Mouse (Mus musculus): ENCODE data around the gene Nat10.

Gene Nat10

DNA sequence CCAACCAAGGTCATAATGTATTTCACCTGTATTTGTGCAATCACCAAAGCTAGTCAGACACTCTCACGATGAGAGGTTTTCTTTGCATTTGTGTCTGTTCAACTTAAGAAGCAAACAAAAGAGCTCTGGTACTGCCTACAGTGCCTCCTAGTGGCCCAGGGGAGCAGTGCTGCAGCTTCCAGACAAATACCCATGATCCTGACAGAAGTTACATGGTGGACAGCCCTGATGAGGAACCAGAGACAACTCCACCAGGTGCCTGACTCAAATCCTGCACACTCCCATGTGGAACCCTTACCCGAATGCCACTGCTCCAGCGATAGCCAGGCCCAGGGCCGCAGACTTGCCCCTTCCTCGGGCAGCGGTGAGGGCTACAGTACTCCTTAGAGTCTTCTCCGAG is 17.1 kb downstream of the Nat10 start:
- DNase-seq = peak; percentile 82

DNA sequence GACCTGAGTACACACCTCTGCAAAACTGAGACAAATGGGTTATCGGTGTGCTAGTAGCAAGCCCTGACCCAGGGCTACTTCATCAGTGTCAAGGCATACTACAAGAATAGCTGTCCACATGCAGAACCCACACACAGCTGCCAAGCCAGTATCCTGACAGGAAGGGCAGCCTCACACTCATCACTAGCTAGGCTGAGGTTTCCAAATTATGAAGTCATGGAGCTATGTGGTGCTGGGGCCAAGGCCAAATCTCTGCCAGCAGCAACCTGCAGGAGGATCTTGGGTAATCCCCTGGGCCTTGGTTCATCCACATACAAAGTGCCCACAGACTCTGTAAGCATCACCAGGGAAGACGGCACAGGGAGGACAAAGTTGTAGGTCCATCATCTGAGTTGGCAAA is 17.5 kb downstream of the Nat10 start:
- no peak for DNase-seq

DNA sequence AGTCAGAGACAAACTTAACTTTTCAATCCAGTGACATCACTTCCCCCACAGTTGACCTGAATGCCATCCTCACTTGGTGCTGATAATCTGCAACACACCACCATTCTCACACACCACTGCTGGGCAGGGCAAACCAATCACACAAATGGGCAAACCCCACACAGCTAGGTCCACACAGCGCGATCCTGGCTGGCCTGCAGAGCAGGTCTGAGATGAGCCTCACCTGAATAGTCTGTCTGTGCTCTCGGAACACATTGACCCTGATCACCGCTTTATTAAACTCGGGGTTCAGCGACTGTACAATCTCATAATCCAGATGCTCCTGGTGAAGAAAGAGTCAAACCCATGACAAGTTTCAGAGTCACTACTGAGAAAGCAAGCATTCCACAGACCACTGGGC is 18.2 kb downstream of the Nat10 start:
- no peak for DNase-seq

DNA sequence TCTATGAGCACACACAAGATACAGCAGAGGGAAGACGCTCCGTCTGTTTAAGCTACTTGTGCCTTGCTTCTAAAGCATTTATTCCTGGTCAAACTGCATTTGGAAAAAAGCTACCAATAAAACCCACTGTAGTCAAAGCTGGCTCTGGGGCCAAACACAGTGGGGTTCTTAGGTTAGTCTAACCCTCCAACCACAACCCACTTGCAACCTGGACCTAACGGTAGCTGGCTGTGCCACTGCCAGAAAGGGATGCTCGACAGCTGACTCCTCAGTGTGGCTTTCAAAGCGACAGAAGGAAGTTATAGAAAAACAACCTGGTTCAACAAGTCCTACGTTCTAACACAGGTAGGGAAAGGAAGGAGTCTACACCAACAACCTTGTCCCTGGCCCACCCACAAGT is 29.6 kb downstream of the Nat10 start:
- DNase-seq = no peak

DNA sequence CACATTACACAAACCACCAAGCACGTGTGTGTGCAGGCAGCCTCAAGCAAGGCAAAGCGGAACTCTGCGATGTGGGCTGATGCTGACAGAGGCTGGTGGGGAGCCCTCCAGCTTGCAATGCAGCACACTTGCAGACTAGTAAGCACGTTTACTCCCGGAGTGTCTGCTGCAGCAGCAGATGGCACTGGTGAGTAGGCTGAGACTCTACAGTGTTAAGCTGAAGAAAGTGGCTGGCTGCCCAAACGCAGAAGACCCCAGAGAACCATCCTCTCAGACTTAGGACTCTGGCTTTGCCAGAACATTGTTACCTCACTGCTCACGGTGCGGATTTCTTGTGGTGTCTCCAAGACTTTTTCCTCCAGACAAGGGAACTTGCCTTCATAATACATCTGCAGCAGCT is 30.1 kb downstream of the Nat10 start:
- no peak for DNase-seq

DNA sequence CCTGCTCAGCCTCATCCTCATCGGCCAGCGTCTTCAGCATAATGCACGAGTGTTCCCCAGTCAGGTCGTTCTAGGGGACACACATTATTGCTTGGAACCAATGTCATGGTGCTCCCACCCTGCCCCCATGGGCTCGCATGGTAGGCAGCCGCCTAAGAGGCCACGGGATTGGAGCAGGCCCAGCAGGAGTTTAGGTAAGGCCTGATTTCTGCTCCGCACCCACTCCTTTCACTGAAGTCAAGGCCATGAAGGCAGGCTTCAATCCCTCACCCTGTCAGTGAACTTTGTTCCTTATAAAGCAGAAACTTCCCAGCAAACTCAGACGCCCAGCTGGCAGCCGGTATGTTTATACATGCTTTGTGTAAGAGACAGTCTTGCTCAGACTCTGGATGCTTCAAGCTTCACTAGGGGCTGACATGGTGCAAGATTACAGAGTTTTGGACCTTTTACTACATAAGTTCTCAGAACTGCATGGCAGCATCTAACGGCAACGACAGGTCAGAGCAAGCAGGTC is 33.0 kb downstream of the Nat10 start:
- DNase-seq = peak; percentile 20

DNA sequence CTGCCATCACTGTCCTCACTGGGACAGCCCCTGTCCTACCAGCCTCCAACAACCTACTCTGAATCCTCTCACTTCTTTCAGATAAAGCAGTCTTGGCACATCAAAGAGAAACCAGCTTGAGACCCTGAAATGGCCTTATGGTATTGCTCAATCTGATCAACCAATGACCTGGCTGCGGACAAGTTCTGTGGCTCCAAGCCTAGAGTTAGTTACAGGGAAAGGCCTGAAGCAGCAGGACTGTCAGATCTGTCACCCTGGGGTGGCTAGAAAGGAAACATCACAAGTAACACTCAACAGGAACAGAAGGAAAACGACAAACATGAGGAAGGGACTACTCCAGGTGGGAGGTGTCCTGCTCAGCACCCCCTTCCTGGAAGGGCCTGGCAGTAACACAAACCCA is 36.5 kb downstream of the Nat10 start:
- peak; percentile 37 for DNase-seq

DNA sequence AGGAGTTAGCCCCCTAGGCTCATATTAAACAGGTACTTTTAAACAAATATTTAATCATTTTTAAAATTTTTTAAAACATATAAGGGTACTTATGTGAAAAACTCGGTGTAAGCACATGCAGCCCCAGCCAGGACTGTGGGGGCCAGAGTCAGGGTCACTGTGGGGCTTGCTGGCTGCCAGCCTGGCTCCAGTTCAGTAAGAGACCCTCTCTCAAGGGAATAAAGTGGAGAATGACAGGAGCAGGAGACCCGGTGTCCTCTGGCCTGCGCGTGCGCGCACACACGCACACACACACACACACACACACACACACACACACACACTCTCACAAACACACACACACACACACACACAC is 41.8 kb downstream of the Nat10 start:
- DNase-seq = no peak

DNA sequence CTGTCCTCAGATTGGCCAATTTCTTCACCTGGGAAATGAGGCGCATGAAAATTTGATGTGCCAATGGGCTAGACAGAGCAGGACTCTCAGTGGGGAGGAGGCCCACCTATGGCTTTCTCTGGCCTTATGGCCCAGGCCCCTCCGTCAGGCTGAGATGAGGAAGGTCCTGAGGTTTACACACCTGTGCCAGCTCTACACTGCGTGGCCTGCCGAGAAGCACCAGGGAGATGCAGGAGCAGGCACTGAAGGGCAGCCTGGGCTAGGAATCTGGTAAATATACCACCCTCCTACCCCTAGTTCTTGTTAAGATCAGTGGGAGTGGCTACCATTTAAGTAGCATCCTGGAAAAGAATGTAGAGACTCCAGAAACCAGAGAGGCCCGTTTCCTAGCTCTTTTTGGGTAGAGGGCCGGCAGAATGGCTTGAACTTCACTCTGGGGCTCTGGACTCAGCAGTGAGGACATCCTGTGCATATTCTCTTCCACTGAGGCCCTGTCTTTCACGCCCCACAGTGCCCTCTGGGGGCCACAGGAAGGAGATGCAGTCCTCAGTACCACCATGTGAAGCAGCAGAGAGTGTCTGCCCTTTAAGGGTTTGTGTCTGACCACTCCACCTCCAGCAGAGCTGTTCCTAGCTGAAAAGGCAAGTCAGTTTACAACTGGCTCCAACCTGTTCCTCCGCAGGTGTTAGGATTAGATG is 42.3 kb downstream of the Nat10 start:
- DNase-seq = peak; percentile 77

DNA sequence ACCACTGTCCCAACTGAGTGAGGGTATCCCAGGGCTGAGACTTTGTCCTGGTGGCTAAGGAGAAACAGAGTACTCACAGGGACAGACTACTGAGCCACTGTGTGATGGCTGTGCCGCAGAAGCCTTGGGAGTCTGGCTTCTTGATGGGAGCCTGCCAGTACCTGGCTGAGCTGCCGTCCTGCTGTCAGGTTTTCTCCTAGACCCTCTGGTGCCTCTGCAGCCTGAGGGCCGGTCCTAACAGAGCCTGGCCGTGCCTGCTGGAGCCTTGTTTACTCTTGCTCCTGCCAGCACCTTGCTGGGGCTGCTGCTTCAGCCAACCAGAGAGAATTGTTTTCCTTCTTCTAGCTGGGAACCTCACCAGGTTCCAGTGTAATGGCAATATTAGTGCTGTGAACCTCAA is 46.7 kb downstream of the Nat10 start:
- DNase-seq = no peak

DNA sequence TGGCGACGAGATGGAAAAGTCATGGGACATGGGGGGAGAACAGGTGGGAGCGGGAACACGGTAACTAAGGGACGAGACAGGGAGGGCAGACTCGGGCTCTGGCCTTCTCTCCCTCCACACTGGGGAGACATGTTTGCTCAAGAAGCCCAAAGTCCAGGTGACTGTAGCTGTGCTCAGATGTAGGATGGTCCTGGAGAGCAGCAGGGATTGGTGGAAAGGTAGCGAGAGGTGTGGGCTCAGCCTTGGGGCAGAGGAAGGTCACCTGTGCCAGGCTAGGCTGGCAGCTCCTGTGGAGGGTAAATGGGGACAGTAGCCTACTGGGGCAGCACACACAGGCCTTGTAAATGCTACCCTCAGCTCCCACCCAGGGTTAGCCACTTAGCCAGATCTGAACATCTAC is 47.2 kb downstream of the Nat10 start:
- no peak for DNase-seq

DNA sequence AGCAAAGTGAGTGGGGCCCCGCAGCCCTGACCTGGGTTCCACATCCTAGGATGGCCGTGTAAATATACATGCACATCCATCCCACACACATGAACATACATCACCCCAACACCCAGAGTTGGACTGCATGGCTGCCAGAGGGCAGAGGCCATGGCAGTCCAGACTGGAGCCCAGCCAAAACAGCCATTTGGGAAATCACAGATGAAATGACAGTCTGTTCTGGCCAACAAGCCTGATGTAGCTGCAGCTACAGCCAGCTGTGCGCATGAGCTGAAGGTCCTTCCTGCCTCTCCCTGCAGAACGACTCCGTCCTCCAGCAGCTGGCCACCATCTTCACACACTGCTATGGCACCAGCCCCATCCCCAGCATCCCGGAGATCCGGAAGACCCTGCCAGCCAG is 50.2 kb downstream of the Nat10 start:
- peak; percentile 52 for DNase-seq

DNA sequence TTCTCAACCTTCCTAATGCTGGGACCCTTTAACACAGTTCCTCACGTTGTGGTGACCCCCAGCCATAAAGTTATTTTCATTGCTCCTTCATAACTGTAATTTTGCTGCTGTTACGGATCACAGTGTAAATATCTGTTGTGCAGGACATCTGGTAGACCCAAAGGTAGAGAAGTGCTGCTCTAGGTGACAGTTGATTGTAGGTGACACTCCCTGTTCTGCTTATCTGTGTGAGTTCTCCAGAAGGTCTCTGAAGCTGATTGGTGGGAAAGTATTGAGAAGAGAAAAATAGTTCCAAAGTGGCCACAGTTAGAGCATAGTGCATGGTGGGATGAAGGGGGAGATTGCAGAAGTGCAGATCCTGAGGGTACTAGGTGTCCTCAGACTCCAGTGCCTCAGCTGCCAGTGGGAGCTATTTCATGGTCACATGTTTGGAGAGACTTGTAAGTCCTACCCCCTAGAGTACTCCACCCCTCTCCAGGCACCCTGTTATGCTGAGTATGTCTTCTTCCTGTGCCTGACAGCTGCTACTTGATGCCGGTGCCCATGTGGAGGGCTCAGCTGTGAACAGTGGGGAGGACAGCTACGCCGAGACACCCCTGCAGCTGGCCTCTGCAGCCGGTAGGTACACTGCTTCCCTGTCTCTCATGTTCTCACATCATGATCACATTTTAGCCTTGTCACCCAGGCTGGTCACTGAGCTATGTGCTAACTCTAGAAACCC is 53.9 kb downstream of the Nat10 start:
- no peak for DNase-seq

DNA sequence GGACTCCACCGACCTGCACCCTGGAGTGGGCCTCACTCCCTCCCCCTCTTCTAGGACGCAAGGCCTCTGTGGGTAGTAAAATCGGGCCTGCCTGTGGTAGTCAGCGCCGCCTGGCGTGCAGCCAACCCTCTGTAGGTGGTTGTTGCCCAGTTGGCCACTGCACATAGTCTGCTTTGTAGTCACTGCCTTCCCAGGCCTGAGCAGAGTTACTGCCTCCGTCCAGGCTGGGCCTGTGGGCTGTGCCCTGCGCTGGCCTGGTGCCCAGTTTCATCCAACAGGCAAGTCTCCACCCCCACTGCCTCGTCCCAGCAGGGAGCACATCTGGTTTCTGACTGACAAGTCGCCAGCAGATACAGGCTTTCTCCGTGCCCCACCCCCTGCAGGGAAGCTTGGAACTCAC is 54.8 kb downstream of the Nat10 start:
- peak; percentile 46 for DNase-seq

DNA sequence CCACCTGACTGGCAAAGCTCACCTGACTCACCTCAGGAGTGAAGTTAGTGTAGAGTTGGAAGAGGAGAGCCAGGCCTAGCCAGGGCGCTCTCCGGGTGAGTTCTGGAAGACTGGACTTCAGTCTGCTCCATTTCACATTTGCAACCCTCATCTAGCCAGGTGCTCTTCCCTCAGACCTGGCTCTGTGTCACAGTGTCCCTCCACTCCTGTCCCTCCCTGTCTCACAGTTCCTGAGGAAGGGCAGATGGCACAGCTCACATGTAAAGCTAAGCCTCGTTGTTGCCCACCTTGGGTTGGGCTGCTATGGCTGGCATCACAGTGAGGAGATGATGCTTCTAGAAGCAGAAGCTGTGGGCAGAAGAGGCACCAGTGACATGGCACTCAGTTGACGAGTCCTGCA is 55.2 kb downstream of the Nat10 start:
- no peak for DNase-seq

DNA sequence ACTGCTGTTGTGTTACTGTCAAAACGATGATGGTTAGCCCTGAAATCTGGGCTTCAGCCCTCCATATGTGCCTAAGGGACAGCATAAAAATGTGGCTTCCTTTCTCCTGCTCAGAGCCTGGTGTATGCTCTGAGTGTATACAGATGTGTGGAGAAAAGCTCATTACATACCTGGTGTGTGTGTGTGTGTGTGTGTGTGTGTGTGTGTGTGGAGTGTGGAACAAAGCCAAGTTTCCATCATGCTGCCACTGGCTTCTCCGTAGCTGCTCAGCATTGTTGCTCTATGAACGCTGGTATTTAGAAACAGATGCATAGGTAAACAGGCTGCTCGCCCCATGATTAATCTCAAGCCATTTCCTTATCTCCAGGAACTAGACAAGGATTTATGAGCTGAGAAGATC is 57.2 kb downstream of the Nat10 start:
- DNase-seq = no peak

DNA sequence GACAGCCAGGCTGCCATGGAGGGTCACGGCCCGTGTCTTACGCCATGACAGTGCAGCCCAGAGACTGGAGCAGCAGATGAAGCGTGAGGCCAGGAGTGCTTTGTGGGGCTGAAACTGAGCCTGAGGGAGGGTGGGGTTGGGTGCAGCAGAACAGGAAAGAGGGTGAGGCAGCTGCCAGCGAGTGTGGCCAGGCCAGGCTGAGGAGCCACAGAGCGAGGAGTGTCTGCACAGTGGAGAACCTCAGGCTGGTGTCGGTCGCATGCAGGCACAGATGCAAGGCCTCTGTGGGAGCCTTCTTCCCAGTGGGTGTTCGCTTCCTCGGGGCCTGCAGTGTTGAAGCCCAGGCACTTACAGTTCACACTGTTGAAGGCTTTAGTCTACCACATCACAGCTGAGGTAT is 57.7 kb downstream of the Nat10 start:
- no peak for DNase-seq

DNA sequence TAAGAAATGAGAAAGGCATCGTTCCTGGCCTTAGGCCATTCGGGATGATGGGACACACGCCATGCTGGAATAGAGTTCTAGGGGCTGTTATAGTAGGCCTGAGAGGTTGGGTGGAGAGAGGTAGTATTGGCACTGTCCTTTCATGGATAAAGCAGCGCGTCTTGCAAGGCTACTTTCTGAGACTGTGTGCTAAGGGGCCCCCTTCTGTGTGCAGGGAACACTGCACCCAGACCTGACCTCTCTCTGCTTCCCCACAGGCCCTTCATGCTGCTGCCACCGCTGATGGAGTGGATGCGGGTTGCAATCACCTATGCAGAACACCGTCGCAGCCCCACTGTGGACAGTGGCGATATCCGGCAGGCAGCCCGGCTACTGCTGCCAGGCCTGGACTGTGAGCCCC is 60.6 kb downstream of the Nat10 start:
- no peak for DNase-seq

DNA sequence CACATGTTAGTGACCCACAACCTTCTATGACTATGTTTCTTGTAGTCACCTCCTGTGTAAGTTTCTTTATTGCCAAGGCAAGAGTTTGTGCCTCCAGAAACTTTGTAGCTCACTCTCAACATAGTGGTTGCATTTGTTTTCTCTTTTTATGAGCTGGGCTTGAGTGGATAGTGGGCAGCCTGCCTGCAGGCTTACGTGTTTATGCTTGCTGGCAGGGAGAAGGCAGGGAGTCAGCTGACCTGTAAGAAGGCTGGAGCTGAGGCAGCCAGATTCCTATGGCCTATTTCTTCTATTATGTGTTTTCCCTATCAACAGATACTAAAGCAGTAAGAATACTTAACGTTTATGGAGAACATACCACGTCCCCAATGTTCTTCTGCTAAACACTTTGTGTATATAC is 64.9 kb downstream of the Nat10 start:
- DNase-seq = peak; percentile 79

DNA sequence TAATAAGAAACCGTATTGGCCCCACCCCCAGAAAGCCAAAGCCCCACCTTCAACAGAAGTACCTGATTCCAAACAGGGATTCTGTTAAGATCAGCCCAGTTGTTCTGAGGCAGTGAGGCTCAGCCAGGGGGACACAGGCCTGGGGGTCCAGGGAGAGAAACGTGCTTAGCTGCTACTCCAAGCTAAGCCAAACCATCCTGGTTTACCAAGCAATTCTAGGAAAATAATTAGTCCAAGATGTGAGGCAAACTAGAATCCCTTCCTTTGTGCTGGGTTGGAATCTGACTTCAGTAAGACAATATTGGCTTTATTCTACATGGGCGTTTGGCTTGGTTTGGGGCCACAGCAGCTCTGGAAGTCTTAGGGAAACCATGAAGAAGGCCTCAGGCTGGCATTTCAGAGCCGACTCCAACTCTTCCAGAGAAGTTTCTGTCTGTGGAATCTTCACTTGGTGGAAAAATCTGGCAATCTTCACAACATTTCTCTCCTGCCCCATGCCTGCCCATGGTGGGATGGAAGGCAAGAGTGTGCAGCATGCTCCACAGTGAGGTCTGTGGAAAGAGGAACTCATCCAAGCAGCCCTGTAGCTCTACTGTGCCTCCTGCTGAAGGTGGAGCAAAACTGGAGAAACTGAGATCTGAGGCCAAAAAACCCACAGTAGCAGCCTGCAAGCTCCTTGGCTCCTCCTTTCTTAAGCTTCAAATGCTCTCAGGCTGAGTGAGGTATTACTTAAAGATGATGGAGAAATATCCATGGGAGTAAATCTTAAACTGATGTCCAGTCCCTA is 66.1 kb downstream of the Nat10 start:
- no peak for DNase-seq

DNA sequence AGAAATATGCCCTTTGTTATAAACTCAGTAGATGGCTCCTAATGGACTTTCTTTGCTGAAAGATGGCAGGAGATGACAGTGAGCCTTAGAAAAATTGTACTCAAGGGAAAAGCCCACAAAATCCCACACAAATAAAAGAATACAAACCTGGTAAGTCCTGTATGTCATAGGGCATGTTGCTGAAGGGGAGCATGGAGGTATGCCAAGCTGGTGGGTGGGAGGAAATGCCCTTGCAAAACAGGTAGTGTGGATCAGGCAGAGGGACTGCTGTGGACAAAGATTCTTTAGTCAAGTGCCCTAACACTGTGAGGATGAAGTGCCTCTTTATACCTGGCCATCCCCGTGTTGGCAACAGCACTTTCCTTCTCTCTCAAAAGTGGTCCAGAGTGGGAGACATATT is 68.3 kb downstream of the Nat10 start:
- no peak for DNase-seq

DNA sequence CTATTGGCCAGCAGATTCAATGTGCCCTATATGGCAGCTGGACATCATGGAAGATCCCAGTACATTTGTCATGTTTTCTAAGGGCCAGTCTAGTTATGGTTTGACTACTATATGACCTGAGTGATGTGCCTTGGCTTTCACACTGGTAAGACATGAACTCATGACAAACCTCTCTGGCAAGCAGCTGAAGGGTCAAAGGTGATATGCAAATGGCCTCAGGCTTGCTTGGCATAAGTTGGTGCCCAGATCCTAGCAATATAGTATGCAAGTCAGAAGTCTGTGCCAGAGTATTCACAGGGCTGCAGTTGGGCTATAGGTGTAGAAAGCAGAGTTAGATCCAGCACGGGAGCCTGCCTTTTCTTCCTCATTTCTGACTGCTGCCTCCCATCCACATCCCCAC is 69.8 kb downstream of the Nat10 start:
- no peak for DNase-seq

DNA sequence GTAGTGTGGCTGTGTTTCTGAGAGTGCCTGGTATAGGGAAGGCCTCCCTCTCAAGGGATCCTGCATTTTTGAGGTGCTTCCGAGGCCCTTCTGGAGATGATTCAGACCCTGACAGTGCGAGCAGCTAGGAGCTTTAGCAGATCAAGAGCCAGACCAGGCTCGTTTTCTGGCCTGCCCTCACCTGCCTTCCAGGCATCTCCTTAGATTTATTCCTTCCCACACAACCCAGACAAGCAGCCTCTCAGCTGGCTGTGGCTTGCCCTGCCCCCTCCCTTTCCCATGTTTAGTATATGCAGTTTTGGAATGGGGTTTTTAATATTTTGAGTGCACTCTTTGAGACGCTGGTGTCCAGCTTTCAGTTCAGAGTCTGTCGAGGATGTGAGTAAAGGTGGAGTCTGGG is 70.2 kb downstream of the Nat10 start:
- no peak for DNase-seq

DNA sequence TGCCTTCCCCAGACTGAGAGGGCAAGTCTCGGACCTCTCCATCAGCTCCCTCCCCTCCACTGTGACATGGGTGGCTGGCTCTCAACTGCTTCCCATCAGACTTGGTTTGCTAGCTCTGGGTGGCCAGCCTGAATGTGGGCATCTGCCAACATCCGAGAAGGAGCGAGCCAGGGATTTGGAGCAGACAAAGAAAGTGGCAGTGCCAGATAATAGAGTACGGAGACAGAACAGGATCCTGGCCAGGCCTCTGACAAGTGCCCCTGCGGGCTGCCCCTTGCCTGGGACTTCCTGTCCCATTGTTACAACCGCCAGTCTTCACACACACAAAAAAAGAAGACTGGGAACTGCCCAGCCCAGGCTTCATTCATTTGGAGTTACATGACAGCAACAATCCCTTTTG is 70.6 kb downstream of the Nat10 start:
- DNase-seq = peak; percentile 35
